Mouse (Mus musculus): ENCODE measurements around the gene Wdr31. TPM values are rescaled to one million over a fixed set of nuclear protein-coding genes. Genes with fewer than 3 reads are reported as not detected.
"Not testable (repeated sequence)": the region's sequence is repeated elsewhere in the genome, so short reads cannot be mapped to it uniquely, and the experiment has no call there.

Gene Wdr31
- total RNA-seq, 2 experiments from 2014 or later, result 5.5 to 6.4 TPM

DNA sequence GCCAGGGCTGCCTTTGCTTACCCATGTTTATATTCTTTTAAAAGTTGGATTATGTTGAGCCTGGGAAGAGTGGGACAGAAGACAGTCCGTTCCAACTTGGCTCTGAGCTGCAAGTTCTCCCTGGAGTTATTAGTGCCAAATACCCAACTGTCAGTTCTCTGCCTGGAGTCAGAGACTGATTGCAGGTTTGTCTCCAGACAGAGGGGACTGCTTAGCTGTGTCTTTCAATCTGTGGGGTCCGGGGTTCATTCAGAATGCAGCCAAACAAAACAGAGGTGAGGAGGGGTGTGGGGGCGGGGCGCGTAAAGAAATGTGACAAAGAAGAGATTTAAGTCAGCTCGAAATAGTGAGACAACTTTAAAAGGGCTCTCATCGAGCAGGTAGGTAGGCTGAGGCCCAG lies 30.8 kb upstream of the Wdr31 start:
- ATAC-seq (replicated peaks; ENCODE audit: low FRiP score, low TSS enrichment, poor library complexity, severe bottlenecking), result no peak; the same call in 1 of the 2 replicates

DNA sequence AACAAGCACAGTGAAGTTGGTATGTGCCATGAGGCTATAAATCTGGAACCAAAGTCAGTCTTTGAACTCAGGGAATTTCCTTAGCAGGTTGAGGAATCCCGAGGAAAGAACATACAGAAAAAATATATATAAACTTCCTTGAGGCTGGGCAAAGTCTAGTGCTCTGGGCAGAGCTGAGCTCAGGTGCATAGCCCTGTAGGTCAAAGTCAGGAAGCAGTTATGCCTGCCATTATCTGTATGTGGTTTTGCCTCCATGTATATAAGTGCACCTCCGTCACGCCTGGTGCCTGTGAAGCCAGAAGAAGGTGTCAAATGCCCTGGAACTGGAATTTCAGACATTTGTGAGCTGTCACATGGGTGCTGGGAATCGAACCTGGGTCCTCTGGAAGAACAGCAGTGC lies 30.1 kb upstream of the Wdr31 start:
- ATAC-seq (replicated peaks; ENCODE audit: low FRiP score, low TSS enrichment, poor library complexity, severe bottlenecking), result no peak

DNA sequence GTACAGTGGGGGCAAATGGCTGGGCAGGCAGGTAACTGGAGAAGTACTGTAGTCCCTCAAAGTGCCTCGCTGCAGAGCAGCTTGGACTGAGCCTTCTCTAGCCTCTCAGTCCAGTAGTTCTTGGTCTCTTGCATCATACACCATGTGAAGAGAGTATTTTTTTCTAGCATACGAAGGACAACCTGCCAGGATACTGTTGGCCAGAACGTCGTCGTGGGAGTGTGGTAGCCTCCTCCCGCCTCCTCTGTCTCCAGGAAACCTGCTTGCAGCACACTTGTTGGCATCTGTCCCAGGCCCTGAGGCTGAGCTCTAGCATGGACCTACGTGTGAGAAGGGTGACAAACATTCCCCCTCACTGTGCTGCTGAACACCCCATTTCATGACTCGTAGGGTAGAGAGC lies 26.1 kb upstream of the Wdr31 start:
- peak; percentile 67 for ATAC-seq (replicated peaks; ENCODE audit: low FRiP score, low TSS enrichment, poor library complexity, severe bottlenecking)

DNA sequence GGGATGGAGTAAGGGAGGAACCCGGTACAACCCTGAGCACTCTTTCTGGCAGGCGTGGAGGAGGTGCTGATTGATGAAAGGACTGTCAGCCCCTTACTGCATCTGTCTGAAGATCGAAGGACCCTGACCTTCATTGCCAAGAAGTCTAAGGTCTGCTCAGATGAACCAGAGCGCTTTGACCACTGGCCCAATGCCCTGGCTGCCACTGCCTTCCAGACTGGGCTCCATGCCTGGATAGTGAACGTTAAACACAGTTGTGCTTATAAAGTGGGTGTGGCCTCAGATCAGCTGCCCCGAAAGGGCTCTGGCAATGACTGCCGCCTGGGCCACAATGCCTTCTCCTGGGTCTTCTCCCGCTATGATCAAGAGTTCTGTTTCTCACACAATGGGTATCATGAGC lies 25.2 kb upstream of the Wdr31 start:
- no peak for ATAC-seq (replicated peaks; ENCODE audit: low FRiP score, low TSS enrichment, poor library complexity, severe bottlenecking)

DNA sequence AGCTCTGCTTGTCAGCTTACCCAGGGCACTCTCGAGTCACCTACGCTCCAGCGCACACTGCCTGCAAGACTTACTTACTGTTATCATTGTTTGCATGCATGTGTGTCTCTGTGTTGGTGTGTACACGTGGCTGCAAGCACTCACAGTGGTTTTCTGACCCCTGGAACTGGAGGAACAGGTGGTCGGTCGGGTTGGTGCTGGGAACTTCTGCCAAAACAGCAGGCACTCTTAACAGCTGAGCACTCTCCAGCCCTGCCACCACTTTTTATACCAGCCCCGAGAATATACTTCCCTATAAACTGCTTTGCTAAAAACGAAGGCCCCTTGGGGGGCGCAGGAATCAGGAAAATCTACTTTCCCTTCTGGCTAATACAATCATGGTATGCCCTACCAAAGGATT lies 23.5 kb upstream of the Wdr31 start:
- ATAC-seq (replicated peaks; ENCODE audit: low FRiP score, low TSS enrichment, poor library complexity, severe bottlenecking), result no peak

DNA sequence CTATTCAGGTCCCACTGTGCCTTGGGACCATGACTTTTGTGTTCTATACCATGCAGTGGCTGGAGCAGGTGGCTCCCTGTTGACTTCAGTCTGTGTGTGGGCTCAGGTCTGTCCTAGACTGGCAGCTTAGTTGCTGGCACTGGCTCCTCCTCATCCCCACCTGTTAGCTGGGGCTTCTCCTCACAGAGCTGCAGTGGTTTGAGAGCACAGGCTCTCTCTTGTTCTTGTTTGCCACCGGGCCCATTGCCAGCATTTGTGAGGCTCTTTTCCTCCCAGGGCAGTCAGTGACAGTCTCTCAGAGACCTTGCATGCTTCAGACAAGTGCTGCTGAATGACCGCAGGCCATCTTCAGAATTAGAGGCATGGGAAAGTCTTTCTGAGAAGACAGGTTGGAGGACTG lies 22.0 kb upstream of the Wdr31 start:
- ATAC-seq (replicated peaks; ENCODE audit: low FRiP score, low TSS enrichment, poor library complexity, severe bottlenecking), result no peak

DNA sequence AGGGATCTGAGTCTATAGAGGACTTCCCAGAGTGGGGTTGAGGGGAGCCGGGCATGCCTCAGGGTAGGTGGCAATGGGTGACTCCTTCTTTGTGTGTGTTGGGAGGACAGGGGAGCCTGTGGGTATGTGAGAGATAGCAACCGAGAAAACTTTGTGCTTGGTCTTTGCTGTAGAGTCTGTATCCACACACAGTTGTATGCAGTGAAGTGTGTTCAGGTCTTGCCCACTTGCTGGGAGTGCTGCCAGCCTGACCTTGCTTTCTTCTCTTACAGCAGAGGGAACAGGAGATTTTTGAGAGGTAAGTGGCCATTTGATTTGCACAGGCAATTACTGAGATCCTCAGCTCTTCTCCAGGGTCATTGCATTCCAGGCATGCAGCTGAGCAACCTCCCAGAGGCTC lies 17.2 kb upstream of the Wdr31 start:
- ATAC-seq (replicated peaks; ENCODE audit: low FRiP score, low TSS enrichment, poor library complexity, severe bottlenecking), result no peak

DNA sequence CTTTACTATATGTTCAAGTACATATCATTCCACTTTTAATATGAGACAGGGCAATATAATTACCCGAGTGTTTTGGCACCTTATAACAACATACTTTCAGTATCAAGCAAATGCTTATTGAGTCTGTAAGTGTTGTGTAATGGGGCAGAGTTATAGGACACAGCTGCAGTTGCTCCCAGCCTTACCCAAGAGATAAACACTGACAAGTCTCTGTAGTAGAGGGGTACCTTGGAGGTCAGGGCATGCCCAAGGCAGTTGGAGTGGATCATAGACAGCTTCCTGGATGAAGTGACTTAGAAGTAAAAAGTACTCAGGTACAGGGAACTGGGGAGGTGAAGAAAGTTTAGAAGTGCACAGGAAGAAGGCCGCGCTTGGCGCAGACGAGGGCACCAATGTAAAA lies 16.5 kb upstream of the Wdr31 start:
- no peak for ATAC-seq (replicated peaks; ENCODE audit: low FRiP score, low TSS enrichment, poor library complexity, severe bottlenecking)

DNA sequence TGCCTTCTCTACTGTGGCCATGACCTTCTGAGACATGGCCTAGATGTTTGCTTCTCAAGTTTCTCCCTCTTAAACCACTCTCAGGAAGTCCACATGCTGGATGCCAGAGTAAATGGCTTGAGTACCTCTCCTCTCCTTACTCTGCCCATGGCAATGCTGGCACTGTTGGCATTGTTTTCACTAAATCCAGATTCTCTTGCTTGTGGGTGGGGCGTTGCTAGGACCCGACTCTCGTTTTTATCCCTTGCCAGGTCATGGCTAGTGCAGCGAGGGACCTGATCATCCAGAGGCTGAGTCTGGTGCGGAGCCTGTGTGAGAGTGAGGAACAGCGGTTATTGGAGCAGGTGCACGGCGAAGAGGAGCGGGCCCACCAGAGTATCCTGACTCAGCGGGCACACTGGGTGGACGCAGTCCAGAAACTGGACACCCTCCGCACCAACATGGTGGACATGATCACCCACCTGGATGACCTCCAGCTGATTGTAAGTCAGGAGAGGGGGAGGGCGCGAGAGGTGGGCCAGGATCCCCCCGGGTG lies 15.5 kb upstream of the Wdr31 start:
- ATAC-seq (replicated peaks; ENCODE audit: low FRiP score, low TSS enrichment, poor library complexity, severe bottlenecking), result no peak

DNA sequence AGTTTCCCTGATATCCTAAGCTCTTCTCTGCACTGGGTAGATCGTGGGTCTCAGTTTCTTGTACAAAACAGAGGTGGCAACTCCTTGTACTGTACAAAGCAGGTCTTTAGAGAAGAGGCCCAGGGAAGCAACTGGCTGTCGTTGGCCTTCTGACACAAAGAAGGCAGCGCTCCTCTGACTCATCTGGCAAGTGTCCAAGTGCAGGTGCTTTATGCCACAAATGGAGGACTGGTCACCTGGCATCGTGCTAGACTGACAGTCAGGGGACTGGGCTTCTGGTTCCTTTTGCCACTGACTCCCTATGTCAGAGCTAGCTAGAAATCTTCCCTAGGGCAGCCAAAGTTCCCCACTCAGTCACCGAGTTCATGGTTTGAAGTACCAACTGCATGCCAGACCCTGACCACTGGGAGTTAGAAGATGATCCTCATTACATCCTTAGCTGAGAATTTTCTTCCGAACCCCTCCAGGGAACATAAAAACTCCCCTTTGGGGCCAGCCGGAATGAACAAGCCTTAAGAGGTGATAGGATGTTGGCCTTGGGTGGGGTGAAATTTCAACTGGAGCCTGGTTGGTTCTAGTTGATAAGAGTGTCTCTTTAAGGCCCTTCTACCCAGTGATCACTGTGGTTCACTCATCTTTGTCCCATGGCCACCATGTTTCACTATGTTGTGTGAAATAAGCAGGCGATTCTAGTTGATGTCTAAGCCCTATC lies 14.9 kb upstream of the Wdr31 start:
- ATAC-seq (replicated peaks; ENCODE audit: low FRiP score, low TSS enrichment, poor library complexity, severe bottlenecking), result 0 out of 2 replicates have a peak, but pooled peaks have one; percentile 29

DNA sequence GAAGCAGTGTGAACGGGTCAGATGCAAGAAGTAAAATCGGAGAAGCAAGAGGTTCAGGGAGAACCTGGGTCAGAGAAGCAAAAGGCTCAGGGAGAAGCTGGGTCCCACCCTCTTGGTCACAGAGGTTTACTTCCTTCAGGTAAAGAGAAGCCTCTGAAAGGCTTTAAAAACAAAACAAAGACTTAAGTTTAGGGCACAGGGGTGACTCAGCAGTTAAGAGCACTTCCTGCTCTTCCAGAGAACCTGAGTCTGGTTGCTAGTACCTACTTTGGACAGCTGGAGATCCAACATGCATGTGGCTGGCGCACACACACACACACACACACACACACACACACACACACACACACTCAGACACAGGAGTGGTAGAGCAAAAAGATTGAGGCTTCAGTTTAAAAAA lies 14.2 kb upstream of the Wdr31 start:
- no peak for ATAC-seq (replicated peaks; ENCODE audit: low FRiP score, low TSS enrichment, poor library complexity, severe bottlenecking)

DNA sequence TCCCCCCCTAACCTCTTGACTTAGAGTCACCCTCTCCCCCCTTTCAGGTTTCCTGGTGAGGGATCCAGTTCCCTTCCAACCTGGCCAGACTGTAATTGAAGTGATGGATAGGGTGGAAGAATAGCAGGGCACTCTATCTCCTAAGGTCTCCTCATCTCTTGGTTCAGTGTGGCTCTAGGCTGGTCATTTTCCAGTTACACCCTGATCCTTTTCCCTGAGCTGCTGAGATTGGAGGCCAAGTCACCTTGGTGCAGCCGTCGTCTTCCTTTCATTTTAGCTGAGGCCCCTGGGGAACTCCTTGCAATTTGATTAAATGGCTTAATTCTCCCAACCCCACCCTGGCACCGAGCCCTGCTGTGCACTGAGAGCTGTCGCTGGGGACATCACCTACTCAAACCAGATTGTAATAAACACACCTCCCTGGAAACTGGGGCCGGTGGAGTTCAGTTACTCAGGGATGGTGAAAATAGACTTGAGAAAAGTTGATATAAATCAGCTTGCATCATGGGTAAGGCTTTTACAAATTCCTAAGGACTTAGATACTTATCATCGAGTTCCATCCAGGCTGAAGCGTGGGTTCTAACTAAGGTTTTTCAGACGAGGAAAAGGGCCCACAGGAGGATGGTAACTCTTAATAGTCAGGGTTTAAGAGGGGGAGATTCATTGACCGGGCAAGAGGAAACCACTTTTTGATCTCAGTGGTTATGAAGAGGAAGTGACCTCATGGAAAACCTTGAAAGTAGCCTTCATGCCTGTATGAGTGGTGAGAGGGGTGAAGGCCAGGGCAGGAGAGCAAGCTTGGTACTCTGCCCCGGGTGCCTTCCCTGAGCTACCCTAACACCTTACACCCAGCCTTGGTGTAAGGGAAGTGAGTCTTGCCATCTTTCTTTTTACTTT lies 10.3 kb upstream of the Wdr31 start:
- peak; percentile 22; the same call in 1 of the 2 replicates for ATAC-seq (replicated peaks; ENCODE audit: low FRiP score, low TSS enrichment, poor library complexity, severe bottlenecking)

DNA sequence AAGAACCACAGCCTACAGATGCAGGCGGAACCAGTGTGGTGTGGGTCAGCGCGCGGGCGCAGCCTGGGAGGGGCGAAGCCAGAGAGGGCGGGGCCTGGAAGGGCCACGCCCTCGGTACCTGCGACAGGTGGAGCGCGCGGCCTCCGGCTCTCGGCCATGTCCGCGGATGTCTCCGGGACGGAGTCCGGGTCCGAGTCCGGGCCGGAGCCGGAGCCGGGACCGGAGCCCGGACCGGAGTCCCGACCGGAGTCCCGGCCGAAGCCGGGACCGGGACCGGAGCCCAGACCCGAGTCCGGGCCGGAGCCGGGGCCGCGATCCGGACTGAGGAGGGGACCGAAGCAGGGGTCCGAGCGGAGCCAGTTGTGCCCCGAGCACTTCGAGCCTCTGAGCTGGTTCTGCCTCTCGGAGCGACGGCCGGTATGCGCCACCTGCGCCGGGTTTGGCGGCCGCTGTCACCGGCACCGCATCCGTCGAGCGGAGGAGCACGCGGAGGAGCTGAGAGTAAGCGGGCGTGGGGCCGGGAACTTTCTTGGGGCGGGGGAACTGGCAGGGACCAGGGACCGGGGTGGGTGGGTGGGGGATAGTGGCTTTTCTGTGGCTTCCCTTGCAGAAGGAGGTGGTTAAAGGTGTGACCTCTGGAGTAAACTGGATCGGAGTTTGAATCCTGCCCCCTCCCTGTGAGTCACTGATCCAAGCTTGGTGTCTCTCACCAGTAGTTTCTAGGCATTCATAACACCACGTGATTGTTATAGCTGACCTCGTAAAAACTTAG lies 9.4 kb upstream of the Wdr31 start, which contains the start of gene Bspry:
TSS of gene Bspry (plus strand) at position 117 of the 772 bp plus-strand sequence.
- peak; percentile 62 for ATAC-seq (replicated peaks; ENCODE audit: low FRiP score, low TSS enrichment, poor library complexity, severe bottlenecking)

DNA sequence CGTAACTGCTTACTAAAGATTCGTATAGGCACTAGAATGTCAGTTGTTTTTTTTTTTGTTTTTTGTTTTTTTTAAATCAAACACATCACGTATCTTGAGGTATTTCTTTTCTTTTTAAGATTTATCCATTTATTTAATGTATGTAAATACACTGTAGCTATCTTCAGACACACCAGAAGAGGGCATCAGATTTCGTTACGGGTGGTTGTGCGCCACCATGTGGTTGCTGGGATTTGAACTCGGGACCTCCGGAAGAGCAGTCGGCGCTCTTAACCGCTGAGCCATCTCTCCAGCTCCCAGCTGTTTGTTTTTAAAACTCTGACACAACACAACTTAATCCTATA lies 8.9 kb upstream of the Wdr31 start:
- not testable (repeated sequence) for ATAC-seq (replicated peaks; ENCODE audit: low FRiP score, low TSS enrichment, poor library complexity, severe bottlenecking)

DNA sequence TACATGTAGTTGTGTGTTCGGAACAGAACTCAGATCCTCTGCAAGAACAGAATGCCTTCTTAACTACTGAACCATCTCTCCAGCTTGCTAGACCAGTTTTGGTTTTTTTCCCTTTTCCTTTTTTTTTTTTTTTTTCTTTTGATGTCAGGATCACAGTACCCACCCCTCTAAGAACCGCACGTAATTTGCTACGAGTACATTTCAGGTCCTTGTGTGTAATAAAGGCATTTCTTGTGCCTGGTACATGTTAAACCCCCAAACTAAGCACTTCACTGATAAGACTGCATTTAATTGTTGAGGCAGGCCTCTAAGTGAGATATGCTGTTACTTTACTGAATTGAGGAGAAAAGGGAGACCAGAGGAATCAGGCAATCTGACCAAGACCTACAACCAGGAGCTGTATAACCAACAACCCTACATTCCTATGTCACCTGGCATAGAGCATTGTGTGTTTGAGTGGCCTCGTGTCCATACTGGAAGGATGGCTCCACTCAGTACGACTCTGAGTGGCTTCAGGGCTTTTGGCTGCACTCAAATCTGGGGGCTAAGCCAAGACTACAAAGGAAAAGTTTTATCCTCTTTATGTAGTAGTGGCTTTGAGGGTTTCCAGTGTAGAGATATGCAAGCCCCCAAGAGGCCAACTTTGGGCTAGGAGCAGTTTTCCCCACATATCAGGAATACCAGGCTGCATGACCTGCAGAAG lies 7.0 kb upstream of the Wdr31 start:
- no peak for ATAC-seq (replicated peaks; ENCODE audit: low FRiP score, low TSS enrichment, poor library complexity, severe bottlenecking)

DNA sequence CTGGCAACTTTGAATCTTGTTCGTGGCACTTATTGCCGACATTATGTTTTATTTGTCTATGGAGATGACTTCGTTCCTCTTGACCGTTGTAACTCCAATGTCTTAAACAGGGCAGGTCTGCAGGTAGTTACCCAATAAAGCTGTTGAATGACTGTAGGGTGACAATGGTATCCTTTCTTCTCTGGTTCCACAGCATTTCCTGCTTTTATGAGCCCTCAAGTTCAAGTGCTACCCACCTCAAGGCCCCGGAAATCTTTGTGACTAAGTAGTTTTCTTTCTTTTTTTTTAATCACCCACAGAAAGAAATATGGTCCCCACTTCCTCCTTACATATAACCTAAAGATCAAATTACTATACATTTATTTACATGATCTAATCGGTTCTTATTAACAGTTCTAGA lies 5.1 kb upstream of the Wdr31 start:
- no peak for ATAC-seq (replicated peaks; ENCODE audit: low FRiP score, low TSS enrichment, poor library complexity, severe bottlenecking)

DNA sequence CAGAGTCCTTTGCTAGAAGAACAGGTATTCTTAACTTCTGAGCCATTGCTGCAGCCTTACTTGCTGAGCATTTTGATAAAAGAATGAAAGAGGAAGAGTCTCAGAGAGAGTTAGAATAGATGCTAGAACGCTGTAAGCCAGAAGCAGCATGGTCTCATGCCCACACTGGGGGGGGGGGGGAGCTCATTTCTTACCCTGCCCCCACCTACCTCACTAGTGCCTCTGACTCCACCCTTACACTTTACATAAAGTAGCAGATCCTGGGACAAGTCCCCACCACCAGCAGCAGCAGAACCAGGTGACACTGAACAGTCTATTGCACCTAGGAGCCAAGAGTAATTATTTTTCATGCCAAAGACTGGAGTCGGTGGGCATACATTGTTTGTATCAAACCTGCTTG lies 4.4 kb upstream of the Wdr31 start:
- no peak for ATAC-seq (replicated peaks; ENCODE audit: low FRiP score, low TSS enrichment, poor library complexity, severe bottlenecking)

DNA sequence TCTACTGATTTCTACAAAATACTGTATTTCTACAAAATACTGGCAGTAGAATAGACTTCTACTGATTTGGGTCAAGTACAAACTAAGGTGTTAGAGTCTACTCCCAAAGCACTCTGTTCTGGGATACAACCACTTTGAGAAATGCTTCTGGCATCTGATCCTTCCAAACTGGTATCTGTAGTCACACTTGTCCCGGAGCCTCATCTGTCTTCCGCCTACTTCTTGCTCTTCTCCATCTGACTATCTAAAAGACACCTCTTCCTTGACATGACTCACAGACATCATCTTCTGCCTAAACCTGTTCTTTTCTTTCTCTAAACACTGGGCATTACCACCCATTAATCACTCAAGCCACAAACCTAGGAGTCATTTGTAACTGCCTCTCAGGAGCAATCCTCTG lies 1.4 kb upstream of the Wdr31 start:
- ATAC-seq (replicated peaks; ENCODE audit: low FRiP score, low TSS enrichment, poor library complexity, severe bottlenecking), result no peak

DNA sequence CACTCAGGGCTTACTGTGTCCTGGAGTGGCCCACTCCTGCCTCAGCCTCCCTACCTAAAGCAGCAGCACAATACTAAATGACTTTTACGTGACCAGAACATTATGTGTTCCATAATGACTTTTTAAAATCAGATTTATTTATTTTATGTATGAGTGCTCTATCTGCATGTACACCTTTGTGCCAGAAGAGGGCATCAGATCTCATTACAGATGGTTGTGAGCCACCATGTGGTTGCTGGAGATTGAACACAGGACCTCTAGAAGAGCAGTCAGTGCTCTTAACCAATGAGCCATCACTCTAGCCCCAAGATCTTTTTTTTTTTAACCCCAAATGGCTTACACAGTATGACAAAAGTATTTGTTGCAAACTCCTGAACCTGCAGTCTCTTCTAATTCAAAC lies 2.5 kb downstream of the Wdr31 start:
- ATAC-seq (replicated peaks; ENCODE audit: low FRiP score, low TSS enrichment, poor library complexity, severe bottlenecking), result no peak
